Mouse (Mus musculus) hindbrain, embryonic 14.5 days (tissue): ENCODE results near the gene Calhm2. TPM values are rescaled to one million over a fixed set of nuclear protein-coding genes. Genes with fewer than 3 reads are reported as not detected.

ENCODE experiments used
- ATAC-seq: fragments of 200-750 bp; cut with Nextera tagmentation; 2 replicates; pipeline ENCODE4 v1.8.0; 2017; ENCODE audit warnings: moderate number of reproducible peaks, mild to moderate bottlenecking, moderate TSS enrichment, moderate library complexity; ENCODE audit not compliant: low FRiP score
- DNase-seq: peaks from one replicate; pipeline ENCODE4 v3.0.0-alpha.2; 2015; ENCODE audit warnings: low spot score
- H3K27ac ChIP-seq: fragments of 300-500 bp; sonication (generic); 2 replicates; pipeline ENCODE4 v1.5.1; 2014; ENCODE audit warnings: mild to moderate bottlenecking, moderate library complexity
- H3K27me3 ChIP-seq: fragments of 300-500 bp; sonication (generic); 2 replicates; pipeline ENCODE4 v1.6.1; 2014; ENCODE audit warnings: mild to moderate bottlenecking, low read length, mixed read lengths; ENCODE audit not compliant: control insufficient read depth, insufficient read depth
- H3K36me3 ChIP-seq: fragments of 300-500 bp; sonication (generic); replicated peaks from 2 replicates; pipeline ENCODE4 v1.6.1; 2014; ENCODE audit not compliant: control insufficient read depth, insufficient read depth
- H3K4me1 ChIP-seq: fragments of 300-500 bp; sonication (generic); replicated peaks from 2 replicates; pipeline ENCODE4 v1.6.1; 2014; ENCODE audit warnings: antibody characterized with exemption, low read length, mixed read lengths; ENCODE audit not compliant: control insufficient read depth, insufficient read depth
- H3K4me2 ChIP-seq: fragments of 300-500 bp; sonication (generic); replicated peaks from 2 replicates; pipeline ENCODE4 v1.6.1; 2014; ENCODE audit warnings: mild to moderate bottlenecking, moderate library complexity
- H3K4me3 ChIP-seq: fragments of 300-500 bp; sonication (generic); replicated peaks from 2 replicates; pipeline ENCODE4 v1.5.1; 2014; ENCODE audit warnings: mild to moderate bottlenecking, low read length
- H3K9ac ChIP-seq: fragments of 300-500 bp; sonication (generic); 2 replicates; pipeline ENCODE4 v1.6.1; 2014
- H3K9me3 ChIP-seq: fragments of 300-500 bp; sonication (generic); 2 replicates; pipeline ENCODE4 v1.6.1; 2016; ENCODE audit warnings: low read length; ENCODE audit not compliant: control insufficient read depth
- WGBS: fragments of 180-500 bp; shearing (Covaris S2); extraction: QIAGEN DNeasy Blood & Tissue Kit; methylation state at CpG from one replicate; pipeline ENCODE4 v1.1.7; 2014; 5-methylcytosine and 5-hydroxymethylcytosine counted together
- polyA plus RNA-seq: library from polyadenylated mRNA; unstranded; fragments of >200 nt; fragmentation: Nextera tagmentation; extraction: Ambion mirVana; gene quantifications from 2 replicates; pipeline ENCODE4 v1.2.1, GENCODE M21; 2014

The Calhm2 gene
- polyA plus RNA-seq, 1 experiment from 2014 or later: 0.44 TPM

DNA sequence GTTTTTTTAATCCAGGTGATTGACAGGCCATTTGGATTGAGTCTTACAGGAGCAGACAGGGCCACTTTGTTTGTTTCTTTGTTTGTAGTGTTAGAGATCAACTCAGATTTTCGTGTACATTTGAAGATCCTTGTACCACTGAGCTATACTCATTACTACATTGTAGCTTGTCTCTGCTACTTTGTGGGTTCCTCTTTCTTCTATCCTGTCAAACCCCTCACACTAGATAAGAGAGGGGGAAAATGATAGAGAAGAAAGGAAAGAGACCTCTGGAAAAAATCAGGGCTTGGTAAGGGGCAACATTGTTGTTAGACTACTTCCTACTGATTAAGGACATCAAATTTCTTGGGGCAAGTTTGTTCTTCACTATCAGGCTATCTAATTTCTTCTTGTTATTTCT lies 80.4 kb downstream of the Calhm2 start:
- Histone ChIP-seq H3K27me3 (no peaks in the 10 kb centered on the region), H3K4me1 (no peaks in the 10 kb centered on the region), H3K36me3 (no peaks in the 10 kb centered on the region), H3K9ac (no peak overlapping the region), H3K4me3 (no peak overlapping the region), H3K9me3 (no peaks in the 10 kb centered on the region), H3K4me2 (no peak overlapping the region), H3K27ac (no peak overlapping the region)
- 72% methylated on average over 1 of the region's 1 CpGs for WGBS
- ATAC-seq (no peak), DNase-seq (no peak)

Other genes starting within 250 kb of the Calhm2 start
- 608 and 616 TPM in 2 replicates for gene Ina, start 123.6 kb downstream of the Calhm2 start, polyA plus RNA-seq
- 84.9 and 93.8 TPM in 2 replicates for gene Nt5c2, start 123.1 kb downstream of the Calhm2 start, polyA plus RNA-seq
- 34.3 and 36.7 TPM in 2 replicates for gene Pcgf6, start 87.4 kb downstream of the Calhm2 start, polyA plus RNA-seq
- gene Taf5, start 70.5 kb downstream of the Calhm2 start, polyA plus RNA-seq: 8.2 and 9.5 TPM in 2 replicates
- 1,505 and 1,749 TPM in 2 replicates for gene Usmg5, start 47.6 kb downstream of the Calhm2 start, polyA plus RNA-seq
- 5.6 and 6.0 TPM in 2 replicates for gene Pdcd11, start 47.5 kb downstream of the Calhm2 start, polyA plus RNA-seq
- not detected in 2 replicates for gene Calhm1, start 6.0 kb upstream of the Calhm2 start, polyA plus RNA-seq
- not detected in 2 replicates for gene Calhm3, start 19.5 kb upstream of the Calhm2 start, polyA plus RNA-seq
- gene Neurl1a, start 40.5 kb upstream of the Calhm2 start, polyA plus RNA-seq: 15.1 and 16.2 TPM in 2 replicates